Mouse (Mus musculus) stomach, postnatal 0 days (tissue): Measurements from ENCODE around the gene Slc9a9.

Experiments
- CTCF ChIP-seq: IDR thresholded peaks from 2 replicates; pipeline ENCODE4 v1.5.1; 2016; ENCODE audit warnings: antibody characterized with exemption, low read depth, mild to moderate bottlenecking, moderate library complexity
- EP300 ChIP-seq: optimal IDR thresholded peaks from 2 replicates; pipeline ENCODE3; 2016; ENCODE audit warnings: antibody characterized with exemption

GRCm38 (mm10) chr9:94976191-94976590, 306.5 kb downstream of the Slc9a9 start:
- TF ChIP-seq EP300: no peak
- no peak for TF ChIP-seq CTCF
